Mouse (Mus musculus): ENCODE results near the gene Rragb. TPM values are rescaled to one million over a fixed set of nuclear protein-coding genes. Genes with fewer than 3 reads are reported as not detected.
A peak's percentile ranks its signal among the peaks of the same experiment; 100 is the strongest.
"Not testable (repeated sequence)": the region's sequence is repeated elsewhere in the genome, so short reads cannot be mapped to it uniquely, and the experiment has no call there.

Rragb gene
- polyA plus RNA-seq, 1 experiment from 2014 or later, result 0.58 TPM

DNA sequence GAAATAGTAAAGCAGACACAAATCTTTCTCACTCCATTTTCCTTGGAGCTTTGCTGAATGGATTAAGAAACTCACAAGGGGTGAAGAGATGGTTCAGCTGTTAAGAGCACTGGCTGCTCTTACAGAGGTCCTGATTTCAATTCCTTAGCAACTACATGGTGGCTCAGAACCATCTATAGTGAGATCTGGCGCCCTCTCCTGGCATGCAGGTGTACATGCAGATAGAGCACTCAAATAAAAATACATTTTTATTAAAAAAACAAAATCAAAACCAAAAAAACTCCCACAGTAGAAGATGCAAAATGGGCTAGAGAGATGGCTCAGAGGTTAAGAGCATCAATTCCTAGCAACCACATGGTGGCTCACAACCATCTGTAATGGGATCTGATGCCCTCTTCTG is 35.0 kb downstream of the Rragb start:
- Histone ChIP-seq H3K9me3 (ENCODE audit: low read length) (no peaks in the 10 kb centered on the region), H3K27ac (ENCODE audit: low read length) (no peak overlapping the region), H3K27me3 (replicated peaks; ENCODE audit: insufficient read depth, low read length) (no peaks in the 10 kb centered on the region), H3K4me1 (ENCODE audit: insufficient read depth, low read depth, low read length) (no peaks in the 10 kb centered on the region), H3K36me3 (ENCODE audit: insufficient read depth, low read length) (no peaks in the 10 kb centered on the region), H3K4me3 (ENCODE audit: low read depth, low read length) (no peak overlapping the region), H3K4me2 (replicated peaks; ENCODE audit: low read depth, low read length) (no peak overlapping the region), H3K9ac (replicated peaks; ENCODE audit: low read depth) (no peak overlapping the region)
- 5% methylated on average over 1 of the region's 1 CpGs for WGBS
- ATAC-seq (no peak), DNase-seq (ENCODE audit: low spot score) (peak; percentile 6)
- TF ChIP-seq EP300 (IDR thresholded peaks at IDR 0.05), result no peak
- peak; percentile 54 for TF ChIP-seq CTCF (IDR thresholded peaks at IDR 0.05)

DNA sequence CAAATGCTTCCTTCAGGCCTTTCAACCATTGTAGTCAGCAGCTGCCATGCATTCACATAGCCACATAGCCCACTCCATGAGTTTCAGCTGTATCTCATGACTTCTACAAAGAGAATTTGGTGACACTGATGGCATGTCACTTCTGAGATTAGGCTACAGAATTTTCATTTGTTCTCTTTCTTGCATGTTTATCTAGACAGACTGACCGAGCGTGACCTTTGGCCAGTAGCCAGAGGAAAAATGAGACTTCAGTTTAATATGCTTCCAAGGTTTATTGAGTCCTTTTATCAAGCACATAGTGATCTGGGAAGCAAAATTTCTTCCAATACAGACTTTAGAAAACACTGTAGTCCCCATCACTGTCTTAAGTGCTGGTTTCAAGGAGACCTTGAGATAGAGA is 42.4 kb downstream of the Rragb start:
- Histone ChIP-seq H3K9ac (replicated peaks; ENCODE audit: low read depth) (no peak overlapping the region), H3K9me3 (ENCODE audit: low read length) (no peaks in the 10 kb centered on the region), H3K4me3 (ENCODE audit: low read depth, low read length) (no peak overlapping the region), H3K27me3 (replicated peaks; ENCODE audit: insufficient read depth, low read length) (no peaks in the 10 kb centered on the region), H3K4me2 (replicated peaks; ENCODE audit: low read depth, low read length) (no peak overlapping the region), H3K4me1 (ENCODE audit: insufficient read depth, low read depth, low read length) (no peaks in the 10 kb centered on the region), H3K27ac (ENCODE audit: low read length) (no peak overlapping the region), H3K36me3 (ENCODE audit: insufficient read depth, low read length) (no peaks in the 10 kb centered on the region)
- TF ChIP-seq CTCF (IDR thresholded peaks at IDR 0.05) (no peak), EP300 (IDR thresholded peaks at IDR 0.05) (no peak)
- 49% methylated on average over 2 of the region's 2 CpGs for WGBS
- no peak for DNase-seq (ENCODE audit: low spot score)
- no peak for ATAC-seq

DNA sequence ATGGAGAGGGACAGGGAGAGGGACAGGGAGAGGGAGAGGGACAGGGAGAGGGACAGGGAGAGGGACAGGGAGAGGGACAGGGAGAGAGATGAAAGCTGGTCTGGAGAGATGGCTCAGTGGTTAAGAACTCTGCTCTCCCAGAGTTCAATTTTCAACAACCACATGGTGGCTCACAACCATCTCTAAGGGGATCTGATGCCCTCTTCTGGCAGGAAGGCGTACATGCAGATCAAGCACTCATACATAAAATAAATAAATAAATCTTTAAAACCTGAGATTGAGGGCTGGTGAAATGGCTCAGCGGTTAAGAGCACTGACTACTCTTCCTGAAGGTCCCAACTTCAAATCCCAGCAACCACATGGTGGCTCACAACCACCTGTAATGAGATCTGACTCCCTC is 59.4 kb downstream of the Rragb start:
- 74% methylated on average over 2 of the region's 2 CpGs for WGBS
- DNase-seq (ENCODE audit: low spot score), result peak; percentile 11
- H3K9me3 ChIP-seq (ENCODE audit: low read length), result not testable (repeated sequence)

DNA sequence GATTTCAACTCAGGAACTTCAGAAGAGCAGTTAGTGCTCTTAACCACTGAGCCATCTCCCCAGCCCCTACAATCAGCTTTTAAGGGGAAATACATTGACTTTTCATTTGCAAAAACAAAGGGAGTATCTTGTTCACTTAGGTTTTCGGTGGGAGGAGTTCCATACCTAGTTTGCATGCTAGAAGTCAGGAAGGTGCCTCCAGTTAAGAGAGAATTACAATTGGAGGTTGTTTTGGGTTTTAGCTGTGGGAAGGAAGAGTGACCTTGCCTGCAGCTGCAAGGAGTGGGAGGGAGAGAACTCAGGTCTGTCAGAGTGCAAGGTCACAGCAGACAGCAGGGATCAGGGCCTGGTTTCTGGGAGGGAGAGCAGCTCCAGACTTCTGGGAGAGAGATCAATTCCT is 71.3 kb downstream of the Rragb start:
- H3K4me2 ChIP-seq (replicated peaks; ENCODE audit: low read depth, low read length), result no peak overlapping the region
- no peaks in the 10 kb centered on the region for H3K27me3 ChIP-seq (replicated peaks; ENCODE audit: insufficient read depth, low read length)
- TF ChIP-seq EP300 (IDR thresholded peaks at IDR 0.05) (no peak), CTCF (IDR thresholded peaks at IDR 0.05) (no peak)
- H3K9me3 ChIP-seq (ENCODE audit: low read length), result no peaks in the 10 kb centered on the region
- no peaks in the 10 kb centered on the region for H3K36me3 ChIP-seq (ENCODE audit: insufficient read depth, low read length)
- H3K27ac ChIP-seq (ENCODE audit: low read length), result no peak overlapping the region
- 85% methylated on average over 1 of the region's 1 CpGs for WGBS
- DNase-seq (ENCODE audit: low spot score), result no peak
- ATAC-seq, result no peak
- H3K4me3 ChIP-seq (ENCODE audit: low read depth, low read length), result no peak overlapping the region
- no peaks in the 10 kb centered on the region for H3K4me1 ChIP-seq (ENCODE audit: insufficient read depth, low read depth, low read length)
- H3K9ac ChIP-seq (replicated peaks; ENCODE audit: low read depth), result no peak overlapping the region

More for the DNA sequence above, 59.4 kb downstream of the Rragb start:
- not testable (repeated sequence) for H3K27ac ChIP-seq (ENCODE audit: low read length); H3K9ac ChIP-seq (replicated peaks; ENCODE audit: low read depth); H3K36me3 ChIP-seq (ENCODE audit: insufficient read depth, low read length); H3K4me1 ChIP-seq (ENCODE audit: insufficient read depth, low read depth, low read length); ATAC-seq; H3K27me3 ChIP-seq (replicated peaks; ENCODE audit: insufficient read depth, low read length); H3K4me3 ChIP-seq (ENCODE audit: low read depth, low read length); H3K4me2 ChIP-seq (replicated peaks; ENCODE audit: low read depth, low read length)
- TF ChIP-seq CTCF (IDR thresholded peaks at IDR 0.05), result peak; percentile 55

Other genes with a start within 250 kb of the Rragb start
- 0.17 and 0.21 TPM in 2 replicates for gene Usp51, start 133.5 kb upstream of the Rragb start, polyA plus RNA-seq (2015; fragmentation: Nextera tagmentation; extraction: Ambion mirVana)
- 43.6 and 45.3 TPM in 2 replicates for gene Mageh1, start 102.4 kb upstream of the Rragb start, polyA plus RNA-seq (2015; fragmentation: Nextera tagmentation; extraction: Ambion mirVana)
- gene Foxr2, start 21.2 kb upstream of the Rragb start, polyA plus RNA-seq (2015; fragmentation: Nextera tagmentation; extraction: Ambion mirVana), result not detected in 2 replicates
- 0.88 and 1.1 TPM in 2 replicates for gene Klf8, start 97.5 kb downstream of the Rragb start, polyA plus RNA-seq (2015; fragmentation: Nextera tagmentation; extraction: Ambion mirVana)

Data from lung, postnatal 0 days (tissue).